18 mouse cellular contexts compared by ENCODE assay signal in the genomic region with DNA sequence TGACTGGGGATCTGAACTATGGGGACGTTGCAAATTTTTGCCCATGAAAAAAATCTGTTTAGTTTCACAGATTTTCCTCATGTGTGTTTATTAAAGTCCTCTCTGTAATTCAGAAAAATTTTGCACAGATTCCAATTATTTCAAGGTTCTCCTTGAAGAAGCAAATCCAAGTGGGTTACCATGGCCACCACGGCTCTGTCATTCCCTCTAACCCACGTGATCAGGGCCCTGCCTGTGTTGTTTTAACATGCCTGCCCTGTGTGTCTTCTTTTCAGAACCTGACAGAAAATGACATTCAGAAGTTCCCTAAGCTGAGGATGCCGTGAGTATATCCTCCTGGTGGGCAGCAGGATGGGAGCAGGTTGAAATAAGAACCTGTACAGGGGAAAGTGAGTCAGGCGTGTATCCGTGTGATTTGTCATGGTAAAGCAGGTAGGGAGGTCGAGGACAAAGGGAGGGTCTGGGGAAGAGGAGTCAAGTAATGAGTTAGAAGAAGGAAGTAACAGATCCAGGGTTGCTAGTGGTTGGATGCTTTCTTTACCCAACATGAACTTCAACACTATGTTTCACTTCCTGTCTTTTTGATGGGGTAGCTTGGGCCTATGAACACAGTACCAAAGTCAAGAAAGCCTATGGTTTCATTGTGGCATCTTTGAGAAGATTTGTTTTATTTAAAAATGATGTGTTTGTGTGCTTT. TPM values are rescaled to one million over a fixed set of nuclear protein-coding genes. Genes with fewer than 3 reads are reported as not detected.
A peak's percentile ranks its signal among the peaks of the same experiment; 100 is the strongest.
DNase-seq lines count a peak whose midpoint lies in the region; ATAC-seq and TF ChIP-seq lines count a peak whose summit lies in the region.
"Had no signal": no experiment of that assay in that cellular context is flagged by ENCODE, and none has a peak within 500 bp of the region (broad histone marks: within the 10 kb centered on the region; RNA-seq: fewer than 3 reads in every experiment).

No protein-coding gene starts in this region.

- peak; percentile 17 for DNase-seq in forebrain, postnatal 0 days
- DNase-seq in forebrain, embryonic 14.5 days (ENCODE audit: low spot score): no peak
- DNase-seq in spleen, adult 2 months (ENCODE audit: low read depth in 1 of 2, low spot score in 2 of 2): no peak
- no peak for DNase-seq in spleen, postnatal 4 days (ENCODE audit: low spot score in 2 of 2)
- no peak for DNase-seq in heart, postnatal 36 days
- DNase-seq in lung, adult 2 months: no peak
- no peak for DNase-seq in gastrocnemius, postnatal 25 days
- DNase-seq: cerebellum, adult 9-11 months; gastrocnemius, postnatal 36 days; kidney, adult 11 months; kidney, postnatal 36 days; lung, adult 18-20 months had no signal

- WGBS in forebrain, postnatal 0 days: 79% methylated on average over 7 of the region's 7 CpGs
- WGBS in forebrain, embryonic 14.5 days: 86% methylated on average over 7 of the region's 7 CpGs
- 64% methylated on average over 7 of the region's 7 CpGs for WGBS in spleen, adult 2 months
- WGBS in macrophage (ENCODE audit: missing documents): 56% methylated on average over 7 of the region's 7 CpGs
- whole genome bisulfite sequencing in lung, adult 2 months: 64% methylated on average over 7 of the region's 7 CpGs

- ATAC-seq in forebrain, postnatal 0 days: peak; percentile 38; the same call in 1 of the 2 replicates
- no peak for ATAC-seq in forebrain, embryonic 14.5 days
- ATAC-seq: forebrain, embryonic 16.5 days had no signal

- H3K27me3 ChIP-seq in forebrain, postnatal 0 days (ENCODE audit: insufficient read depth, low read length): no peaks in the 10 kb centered on the region
- H3K27me3 ChIP-seq in forebrain, embryonic 14.5 days (replicated peaks; ENCODE audit: control insufficient read depth, insufficient read depth, low read length): no peaks in the 10 kb centered on the region
- H3K27me3 ChIP-seq in spleen, adult 2 months (ENCODE audit: control insufficient read depth, insufficient read depth, low read length): no peaks in the 10 kb centered on the region
- H3K27me3 ChIP-seq: heart, embryonic 13.5 days had no signal

- no peak overlapping the region for H3K4me3 ChIP-seq in forebrain, postnatal 0 days (ENCODE audit: low read depth, low read length)
- no peak overlapping the region for H3K4me3 ChIP-seq in forebrain, embryonic 14.5 days (ENCODE audit: low read depth, low read length)
- no peak overlapping the region for H3K4me3 ChIP-seq in spleen, adult 2 months (ENCODE audit: extremely low read depth, insufficient read depth, insufficient read length)
- no peak overlapping the region for H3K4me3 ChIP-seq in macrophage (ENCODE audit: inconsistent target)
- H3K4me3 ChIP-seq in lung, adult 2 months (replicated peaks; ENCODE audit: extremely low read depth, low read depth, low read length): no peak overlapping the region
- H3K4me3 ChIP-seq: heart, embryonic 13.5 days had no signal

- H3K4me1 ChIP-seq in forebrain, postnatal 0 days (ENCODE audit: insufficient read depth): no peaks in the 10 kb centered on the region
- no peaks in the 10 kb centered on the region for H3K4me1 ChIP-seq in forebrain, embryonic 14.5 days (ENCODE audit: control insufficient read depth, insufficient read depth, low read length)
- peaks cover 11% of the 10 kb centered on the region for H3K4me1 ChIP-seq in spleen, adult 2 months (ENCODE audit: control insufficient read depth, insufficient read depth, insufficient read length)
- H3K4me1 ChIP-seq in lung, adult 2 months (ENCODE audit: control insufficient read depth, insufficient read depth, low read length): no peaks in the 10 kb centered on the region
- H3K4me1 ChIP-seq: heart, embryonic 13.5 days had no signal

- no peak overlapping the region for H3K4me2 ChIP-seq in forebrain, postnatal 0 days (ENCODE audit: low read depth)
- H3K4me2 ChIP-seq in forebrain, embryonic 14.5 days (ENCODE audit: low read length): no peak overlapping the region
- H3K4me2 ChIP-seq: heart, embryonic 13.5 days had no signal

- TF ChIP-seq CTCF in forebrain, postnatal 0 days (IDR thresholded peaks at IDR 0.05; ENCODE audit: low read depth): no peak
- TF ChIP-seq CTCF in spleen, adult 2 months (IDR thresholded peaks at IDR 0.05; ENCODE audit: extremely low read depth, insufficient read depth, insufficient read length, insufficient replicate concordance): no peak
- no peak for TF ChIP-seq CTCF in lung, adult 2 months (IDR thresholded peaks at IDR 0.05; ENCODE audit: insufficient read depth, low read length)

- H3K9me3 ChIP-seq in forebrain, postnatal 0 days (ENCODE audit: low read length): no peaks in the 10 kb centered on the region
- H3K9me3 ChIP-seq in forebrain, embryonic 14.5 days (replicated peaks; ENCODE audit: control insufficient read depth, low read length): no peaks in the 10 kb centered on the region
- H3K9me3 ChIP-seq: heart, embryonic 13.5 days had no signal

- no peak overlapping the region for H3K9ac ChIP-seq in forebrain, postnatal 0 days
- no peak overlapping the region for H3K9ac ChIP-seq in forebrain, embryonic 14.5 days (ENCODE audit: low read length)
- H3K9ac ChIP-seq: heart, embryonic 13.5 days had no signal

- no peak overlapping the region for H3K27ac ChIP-seq in forebrain, postnatal 0 days (ENCODE audit: low read depth, low read length)
- no peak overlapping the region for H3K27ac ChIP-seq in forebrain, embryonic 14.5 days (ENCODE audit: low read depth, low read length)
- peak overlapping the region; percentile 53 for H3K27ac ChIP-seq in spleen, adult 2 months (ENCODE audit: insufficient read depth, low read length)
- H3K27ac ChIP-seq in macrophage: peak overlapping the region; percentile 65
- H3K27ac ChIP-seq: heart, embryonic 13.5 days had no signal

- intact Hi-C loops in heart, postnatal 36 days (cut with DNase I): no loop called here

- no peak for TF ChIP-seq POLR2A in spleen, adult 2 months (IDR thresholded peaks at IDR 0.05; ENCODE audit: low read depth, low read length)
- TF ChIP-seq POLR2A in lung, adult 2 months (IDR thresholded peaks at IDR 0.05; ENCODE audit: borderline replicate concordance, extremely low read depth, low read depth, low read length): no peak

- no peaks in the 10 kb centered on the region for H3K36me3 ChIP-seq in forebrain, postnatal 0 days (ENCODE audit: insufficient read depth)
- no peaks in the 10 kb centered on the region for H3K36me3 ChIP-seq in forebrain, embryonic 14.5 days (ENCODE audit: control insufficient read depth, insufficient read depth, low read length)
- peaks cover 1% of the 10 kb centered on the region; the same call in 1 of the 2 replicates for H3K36me3 ChIP-seq in spleen, adult 2 months (ENCODE audit: control insufficient read depth, insufficient read depth, low read length)
- H3K36me3 ChIP-seq in macrophage (ENCODE audit: inconsistent target): peaks cover 54% of the 10 kb centered on the region
- H3K36me3 ChIP-seq: heart, embryonic 13.5 days had no signal

- peaks cover 94% of the 10 kb centered on the region for H3K79me2 ChIP-seq in macrophage (ENCODE audit: inconsistent target)

RNA-seq across cellular contexts. Expression of gene Lcp2, which starts 7.5 kb away (rescaled TPM):
- total RNA-seq in forebrain, postnatal 0 days (2014; rRNA removed): 3.5 and 4.4 TPM in 2 replicates
- polyA plus RNA-seq in forebrain, postnatal 0 days (2015; fragmentation: Nextera tagmentation; extraction: Ambion mirVana): 1.7 and 3.6 TPM in 2 replicates
- polyA plus RNA-seq in forebrain, embryonic 14.5 days (2014; fragmentation: Nextera tagmentation; extraction: Ambion mirVana): 2.2 and 2.8 TPM in 2 replicates
- 34.0 and 34.2 TPM in 2 replicates for polyA plus RNA-seq in spleen, adult 2 months (2012; rRNA removed)
- 1,000 to 10,000 TPM in 1 of 26 experiments, 100 to 1,000 TPM in 25; 164 to 1,019 (median 482) TPM for total RNA-seq in macrophage (2018; cell fraction: chromatin; rRNA removed)
- total RNA-seq in macrophage (2018; cell fraction: cytosol; rRNA removed): 100 to 1,000 TPM in 18 of 26 experiments, 10 to 100 TPM in 8; 66.7 to 415 (median 156) TPM
- total RNA-seq in macrophage (2018; cell fraction: nucleus; rRNA removed): 100 to 1,000 TPM; 109 to 703 (median 344) TPM
- polyA plus RNA-seq in macrophage (2018): 82.2 to 128 TPM (median 93.6 TPM) in 3 replicates
- total RNA-seq in heart, postnatal 36 days (2021): 1 to 10 TPM; 1.7 to 2.9 TPM
- polyA plus RNA-seq in lung, adult 2 months (2012; rRNA removed): 7.0 and 9.1 TPM in 2 replicates
- 1 to 10 TPM in 1 of 2 experiments, under 1 TPM in 1; 0.72 to 1.8 TPM for total RNA-seq in gastrocnemius, postnatal 25 days (2021)

RNA-seq across cellular contexts. Expression of gene 4930469K13Rik, which starts 44.2 kb away (rescaled TPM):
- total RNA-seq in forebrain, postnatal 0 days (2014; rRNA removed): not detected in 2 replicates
- not detected in 2 replicates for polyA plus RNA-seq in forebrain, postnatal 0 days (2015; fragmentation: Nextera tagmentation; extraction: Ambion mirVana)
- not detected in 2 replicates for polyA plus RNA-seq in forebrain, embryonic 14.5 days (2014; fragmentation: Nextera tagmentation; extraction: Ambion mirVana)
- polyA plus RNA-seq in spleen, adult 2 months (2012; rRNA removed): not detected in 2 replicates
- not detected for total RNA-seq in macrophage (2018; cell fraction: chromatin; rRNA removed)
- not detected for total RNA-seq in macrophage (2018; cell fraction: cytosol; rRNA removed)
- total RNA-seq in macrophage (2018; cell fraction: nucleus; rRNA removed): 1 to 10 TPM in 1 of 26 experiments, not detected in 25; 2.6 TPM
- not detected in 3 replicates for polyA plus RNA-seq in macrophage (2018)
- total RNA-seq in heart, postnatal 36 days (2021): not detected
- not detected in 2 replicates for polyA plus RNA-seq in lung, adult 2 months (2012; rRNA removed)
- not detected for total RNA-seq in gastrocnemius, postnatal 25 days (2021)
- total RNA-seq: gastrocnemius, postnatal 36 days; left cerebral cortex, adult 18-20 months; megakaryocyte-erythroid progenitor cell, adult 5-6 weeks had no signal
- polyA plus RNA-seq: forebrain, embryonic 16.5 days; heart, embryonic 13.5 days; limb, embryonic 14.5 days had no signal

Comparison
In these comparisons a context has a peak if more than half of its experiments do, and no peak if none do; other contexts are left out.
1. H3K27ac ChIP-seq: peak in spleen, adult 2 months (single experiment) and macrophage (single experiment); none in forebrain, postnatal 0 days (single experiment) and forebrain, embryonic 14.5 days (single experiment).